In the genomic region with DNA sequence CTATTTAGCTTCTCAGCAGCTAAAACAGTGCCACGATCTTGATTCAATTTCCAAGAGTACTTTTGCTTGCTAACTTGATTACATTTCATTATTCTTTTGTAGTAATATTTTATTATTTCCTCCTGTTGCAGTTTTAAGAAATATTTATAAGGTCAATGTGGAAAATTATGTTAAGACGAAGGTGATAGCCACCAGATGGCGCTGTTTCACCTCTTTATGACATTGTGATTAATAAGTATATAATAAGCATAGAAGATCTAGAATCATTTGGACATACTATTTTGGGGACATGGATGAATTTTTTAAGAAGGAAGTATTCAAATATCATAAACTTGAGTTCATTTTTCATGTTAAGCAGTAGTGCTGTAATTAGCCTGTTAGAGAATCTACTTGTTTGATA, we compare ENCODE assay signal across 9 mouse cellular contexts.
DNase-seq lines count a peak whose midpoint lies in the region; ATAC-seq and TF ChIP-seq lines count a peak whose summit lies in the region.
"Had no signal": no experiment of that assay in that cellular context is flagged by ENCODE, and none has a peak within 500 bp of the region (broad histone marks: within the 10 kb centered on the region; RNA-seq: fewer than 3 reads in every experiment).

No protein-coding gene starts in this region.

- H3K4me3 ChIP-seq in kidney, adult 2 months (ENCODE audit: insufficient read depth, low read depth, low read length) = no peak overlapping the region
- H3K4me3 ChIP-seq: limb, embryonic 12.5 days had no signal

- no peak for TF ChIP-seq CTCF in kidney, adult 2 months (conservative IDR thresholded peaks at IDR 0.05; ENCODE audit: insufficient read depth, insufficient read length, low read depth, low read length)

- TF ChIP-seq POLR2A in kidney, adult 2 months (IDR thresholded peaks at IDR 0.05; ENCODE audit: low read depth, low read length) = no peak

- H3K36me3 ChIP-seq in kidney, adult 2 months (ENCODE audit: control insufficient read depth, insufficient read depth, low read length) = no peaks in the 10 kb centered on the region

- H3K27ac ChIP-seq in kidney, adult 2 months (ENCODE audit: insufficient read depth, low read depth, low read length) = no peak overlapping the region
- H3K27ac ChIP-seq: limb, embryonic 12.5 days had no signal

- H3K4me1 ChIP-seq in kidney, adult 2 months (ENCODE audit: control insufficient read depth, insufficient read depth, low read length) = no peaks in the 10 kb centered on the region; the same call in 1 of the 2 replicates
- H3K4me1 ChIP-seq: limb, embryonic 12.5 days had no signal

- 28% methylated on average over 3 of the region's 3 CpGs for WGBS in kidney, adult 2 months

- H3K27me3 ChIP-seq in kidney, adult 2 months (replicated peaks; ENCODE audit: control insufficient read depth, insufficient read depth, low read length) = no peaks in the 10 kb centered on the region
- H3K27me3 ChIP-seq: limb, embryonic 12.5 days had no signal

- no peak for ATAC-seq in megakaryocyte-erythroid progenitor cell, adult 5-6 weeks (replicated peaks; ENCODE audit: low FRiP score, low TSS enrichment, poor library complexity, severe bottlenecking)

- peak; percentile 52 for DNase-seq in kidney, adult 2 months
- DNase-seq in kidney, adult 11 months = no peak
- peak; percentile 56 for DNase-seq in urinary bladder, postnatal 14 days (ENCODE audit: low spot score)
- no peak for DNase-seq in urinary bladder, adult 2 months (ENCODE audit: low spot score)
- peak; percentile 56 for DNase-seq in c-Kit-positive CD71-negative TER-119-negative erythroid progenitor cells, embryonic 14.5 days (ENCODE audit: low read depth)
- DNase-seq in hindlimb bud, embryonic 11.5 days (ENCODE audit: extremely low spot score, low read depth, low spot score) = peak; percentile 56
- DNase-seq in spleen, postnatal 4 days (ENCODE audit: low spot score in 2 of 2) = peak; percentile 26 to 73

Comparison
In these comparisons a context has a peak if more than half of its experiments do, and no peak if none do; other contexts are left out.
1. DNase-seq: peak in kidney, adult 2 months (single experiment), urinary bladder, postnatal 14 days (single experiment), c-Kit-positive CD71-negative TER-119-negative erythroid progenitor cells, embryonic 14.5 days (single experiment), hindlimb bud, embryonic 11.5 days (single experiment) and spleen, postnatal 4 days (2 of 2); none in kidney, adult 11 months (single experiment) and urinary bladder, adult 2 months (single experiment).